Mouse (Mus musculus) kidney, embryonic 14.5 days (tissue): ENCODE measurements at regions not wholly inside any gene's neighbourhood (a gene's known extent, or its start where the extent isn't known, plus 50 kb on each side); places are given as distances from the start of the nearest gene placed in this dataset.
A peak's percentile ranks its signal among the peaks of the same experiment; 100 is the strongest.

Experiments used
- ATAC-seq: fragments of 200-750 bp; cut with Nextera tagmentation; 2 replicates; pipeline ENCODE4 v1.8.0; 2017; ENCODE audit warnings: moderate number of reproducible peaks, mild to moderate bottlenecking, moderate TSS enrichment, moderate library complexity; ENCODE audit not compliant: low FRiP score, low TSS enrichment
- H3K27ac ChIP-seq: fragments of 300-500 bp; sonication (generic); 2 replicates; pipeline ENCODE4 v1.5.1; 2014; ENCODE audit warnings: low read depth, mild to moderate bottlenecking, low read length, moderate library complexity, mixed read lengths
- H3K27me3 ChIP-seq: fragments of 300-500 bp; sonication (generic); 2 replicates; pipeline ENCODE4 v1.6.1; 2014; ENCODE audit warnings: mild to moderate bottlenecking, low read length; ENCODE audit not compliant: control insufficient read depth, insufficient read depth
- H3K36me3 ChIP-seq: fragments of 300-500 bp; sonication (generic); 2 replicates; pipeline ENCODE4 v1.6.1; 2014; ENCODE audit warnings: low read length, mixed read lengths; ENCODE audit not compliant: control insufficient read depth, insufficient read depth
- H3K4me1 ChIP-seq: fragments of 300-500 bp; sonication (generic); 2 replicates; pipeline ENCODE4 v1.6.1; 2014; ENCODE audit warnings: low read length, mixed read lengths; ENCODE audit not compliant: control insufficient read depth, insufficient read depth
- H3K4me2 ChIP-seq: fragments of 300-500 bp; sonication (generic); replicated peaks from 2 replicates; pipeline ENCODE4 v1.6.1; 2014; ENCODE audit warnings: low read depth, mild to moderate bottlenecking, low read length
- H3K4me3 ChIP-seq: fragments of 300-500 bp; sonication (generic); 2 replicates; pipeline ENCODE4 v1.5.1; 2014; ENCODE audit warnings: mild to moderate bottlenecking, low read length
- H3K9ac ChIP-seq: fragments of 300-500 bp; sonication (generic); 2 replicates; pipeline ENCODE4 v1.6.1; 2014; ENCODE audit warnings: low read depth, mild to moderate bottlenecking, low read length, moderate library complexity
- H3K9me3 ChIP-seq: fragments of 300-500 bp; sonication (generic); 2 replicates; pipeline ENCODE4 v1.6.1; 2016; ENCODE audit warnings: low read length; ENCODE audit not compliant: control insufficient read depth
- WGBS: fragments of 180-500 bp; shearing (Covaris S2); extraction: QIAGEN DNeasy Blood & Tissue Kit; methylation state at CpG from one replicate; pipeline ENCODE4 v1.1.7; 2014; 5-methylcytosine and 5-hydroxymethylcytosine counted together

DNA sequence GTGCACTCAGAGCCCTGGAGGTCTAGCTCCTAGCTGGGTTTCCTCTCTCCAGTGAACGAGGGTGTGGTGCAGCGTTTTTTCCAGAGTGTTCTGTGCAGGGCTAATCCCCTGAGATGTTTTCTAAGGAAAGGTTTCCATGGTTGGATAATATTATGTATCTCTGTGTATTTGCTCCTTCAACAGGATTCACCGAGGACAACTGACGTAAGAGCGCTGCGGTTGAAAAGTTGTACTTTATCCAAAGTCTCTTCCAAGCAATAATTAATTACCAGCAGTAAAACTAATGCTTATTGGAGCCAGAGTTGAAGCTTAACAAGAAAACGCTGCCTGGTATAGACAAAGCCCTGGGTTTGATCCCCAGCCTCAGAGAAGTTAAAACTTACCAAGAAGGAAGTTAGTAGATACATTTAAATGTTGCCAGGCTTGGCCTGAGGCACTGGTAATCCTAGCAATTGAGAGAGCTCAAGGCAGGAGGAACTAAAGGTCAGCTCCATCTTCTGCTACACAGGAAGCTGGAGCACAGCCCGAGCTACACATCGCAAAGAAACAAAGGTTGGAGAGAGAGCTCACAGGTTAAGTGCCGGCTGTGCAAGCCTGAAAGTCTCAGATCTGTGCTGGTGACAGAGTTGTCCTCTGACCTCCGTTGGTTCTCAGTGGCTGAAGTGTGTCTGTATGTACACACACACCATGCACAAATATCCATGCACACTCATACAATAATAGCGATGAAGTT lies 51.2 kb upstream of the Rap1b start:
- no peak overlapping the region for H3K27ac ChIP-seq
- H3K4me2 ChIP-seq, result no peak overlapping the region
- ATAC-seq, result no peak
- H3K36me3 ChIP-seq, result no peaks in the 10 kb centered on the region
- no peak overlapping the region for H3K4me3 ChIP-seq
- no peak overlapping the region for H3K9ac ChIP-seq
- H3K9me3 ChIP-seq, result no peaks in the 10 kb centered on the region
- 68% methylated on average over 12 of the region's 12 CpGs for WGBS
- H3K4me1 ChIP-seq, result no peaks in the 10 kb centered on the region
- no peaks in the 10 kb centered on the region for H3K27me3 ChIP-seq

- Histone ChIP-seq H3K4me2 (no peak overlapping the region), H3K9me3 (no peaks in the 10 kb centered on the region), H3K36me3 (no peaks in the 10 kb centered on the region), H3K27me3 (no peaks in the 10 kb centered on the region), H3K4me3 (no peak overlapping the region), H3K27ac (no peak overlapping the region), H3K4me1 (no peaks in the 10 kb centered on the region), H3K9ac (no peak overlapping the region)
- ATAC-seq, result no peak
- 85% methylated on average over 5 of the region's 5 CpGs for WGBS
These were observed 51.9 kb upstream of the Rap1b start for GRCm38 (mm10) chr10:117897766-117898165.

- Histone ChIP-seq H3K4me2 (no peak overlapping the region), H3K27ac (no peak overlapping the region), H3K27me3 (no peaks in the 10 kb centered on the region), H3K4me1 (no peaks in the 10 kb centered on the region), H3K4me3 (no peak overlapping the region), H3K9ac (no peak overlapping the region), H3K36me3 (no peaks in the 10 kb centered on the region), H3K9me3 (no peaks in the 10 kb centered on the region)
- 90% methylated on average over 3 of the region's 3 CpGs for WGBS
- no peak for ATAC-seq
These were observed 52.6 kb upstream of the Rap1b start for GRCm38 (mm10) chr10:117898391-117898790.

- Histone ChIP-seq H3K4me3 (no peak overlapping the region), H3K4me1 (no peaks in the 10 kb centered on the region), H3K27me3 (no peaks in the 10 kb centered on the region), H3K27ac (no peak overlapping the region), H3K36me3 (no peaks in the 10 kb centered on the region), H3K9ac (no peak overlapping the region), H3K4me2 (no peak overlapping the region), H3K9me3 (no peaks in the 10 kb centered on the region)
- ATAC-seq, result no peak
- WGBS, result 52% methylated on average over 13 of the region's 13 CpGs
These were observed 53.6 kb upstream of the Rap1b start for GRCm38 (mm10) chr10:117899410-117899935.

DNA sequence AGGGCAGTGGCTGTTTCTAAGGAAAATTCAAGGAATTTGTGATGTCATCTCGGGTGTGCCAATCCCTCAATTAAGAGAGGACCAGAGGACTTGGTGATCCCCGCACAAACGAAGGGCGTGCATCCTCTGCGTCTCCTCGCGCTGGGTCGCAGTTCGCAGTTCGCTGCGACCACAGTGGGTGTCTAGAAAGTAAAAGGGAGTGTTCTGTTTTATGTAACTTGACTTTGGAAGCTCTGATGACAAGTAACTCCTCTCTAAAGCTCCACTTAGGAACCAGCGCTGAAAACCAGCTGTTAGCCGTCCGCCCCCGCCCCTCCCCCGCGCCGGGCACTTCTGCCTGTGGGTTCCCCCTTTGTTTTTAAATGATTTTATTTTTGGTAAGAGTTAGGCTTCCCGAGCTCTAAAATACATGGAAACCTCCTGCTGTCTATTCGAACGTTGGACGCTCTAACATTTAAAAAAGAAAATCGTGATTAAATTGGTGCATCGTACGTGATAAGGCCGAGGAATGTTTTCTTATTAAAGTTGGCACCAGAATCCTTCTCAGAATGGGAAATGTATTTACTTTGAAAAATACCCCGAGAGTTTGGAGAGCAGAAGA lies 59.9 kb upstream of the Rap1b start:
- H3K9ac ChIP-seq, result peak overlapping the region; percentile 46; the same call in 1 of the 2 replicates
- H3K36me3 ChIP-seq, result no peaks in the 10 kb centered on the region
- H3K4me3 ChIP-seq, result peak overlapping the region; percentile 33
- peak; percentile 63 for ATAC-seq
- H3K27me3 ChIP-seq, result no peaks in the 10 kb centered on the region
- H3K9me3 ChIP-seq, result no peaks in the 10 kb centered on the region
- H3K27ac ChIP-seq, result peak overlapping the region; percentile 71; the same call in 1 of the 2 replicates
- H3K4me1 ChIP-seq, result no peaks in the 10 kb centered on the region; the same call in 1 of the 2 replicates
- 14% methylated on average over 27 of the region's 27 CpGs for WGBS
- peak overlapping the region; percentile 71 for H3K4me2 ChIP-seq

GRCm38 (mm10) chr10:117906267-117906811 lies 60.5 kb upstream of the Rap1b start:
- Histone ChIP-seq H3K27me3 (no peaks in the 10 kb centered on the region), H3K27ac (peak overlapping the region; percentile 71; the same call in 1 of the 2 replicates), H3K4me1 (no peaks in the 10 kb centered on the region; the same call in 1 of the 2 replicates), H3K36me3 (no peaks in the 10 kb centered on the region), H3K9me3 (no peaks in the 10 kb centered on the region), H3K4me3 (peak overlapping the region; percentile 33), H3K4me2 (peak overlapping the region; percentile 71), H3K9ac (peak overlapping the region; percentile 46; the same call in 1 of the 2 replicates)
- WGBS, result 9% methylated on average over 11 of the region's 11 CpGs
- peak; percentile 90 for ATAC-seq

GRCm38 (mm10) chr10:117908079-117908675 lies 62.3 kb upstream of the Rap1b start:
- no peak for ATAC-seq
- H3K9me3 ChIP-seq, result no peaks in the 10 kb centered on the region
- no peak overlapping the region for H3K4me2 ChIP-seq
- no peaks in the 10 kb centered on the region; the same call in 1 of the 2 replicates for H3K4me1 ChIP-seq
- H3K36me3 ChIP-seq, result no peaks in the 10 kb centered on the region
- no peak overlapping the region for H3K4me3 ChIP-seq
- H3K27ac ChIP-seq, result no peak overlapping the region
- H3K27me3 ChIP-seq, result no peaks in the 10 kb centered on the region
- WGBS, result 82% methylated on average over 16 of the region's 16 CpGs
- no peak overlapping the region for H3K9ac ChIP-seq

GRCm38 (mm10) chr10:117909155-117909554 lies 63.3 kb upstream of the Rap1b start:
- H3K4me1 ChIP-seq, result no peaks in the 10 kb centered on the region; the same call in 1 of the 2 replicates
- 91% methylated on average over 4 of the region's 4 CpGs for WGBS
- no peak for ATAC-seq
- H3K27ac ChIP-seq, result no peak overlapping the region
- H3K9ac ChIP-seq, result no peak overlapping the region
- H3K4me3 ChIP-seq, result no peak overlapping the region
- H3K9me3 ChIP-seq, result no peaks in the 10 kb centered on the region
- H3K4me2 ChIP-seq, result no peak overlapping the region
- no peaks in the 10 kb centered on the region for H3K27me3 ChIP-seq
- no peaks in the 10 kb centered on the region for H3K36me3 ChIP-seq
